Mouse (Mus musculus) retina, adult 2 months (tissue): ENCODE measurements around the gene Tktl2.
A peak's percentile ranks its signal among the peaks of the same experiment; 100 is the strongest.

Experiments used
- DNase-seq: peaks from one replicate; pipeline ENCODE4 v3.0.0-alpha.2; 2012; ENCODE audit warnings: low read depth, low spot score

Gene Tktl2

GRCm38 (mm10) chr8:66511537-66511936 lies at the start of gene Tktl2:
Gene Tktl2, plus strand, starts transcription at chr8:66511756.
- DNase-seq, result no peak

GRCm38 (mm10) chr8:66469821-66470220 lies 41.7 kb upstream of the Tktl2 start:
- no peak for DNase-seq

- DNase-seq, result no peak
Observed at GRCm38 (mm10) chr8:66476880-66477279, 34.7 kb upstream of the Tktl2 start.

- DNase-seq, result peak; percentile 78
Observed at GRCm38 (mm10) chr8:66486084-66486763, 25.3 kb upstream of the Tktl2 start, which contains the start of gene Tma16. Gene Tma16, minus strand, starts transcription at chr8:66486530.

GRCm38 (mm10) chr8:66488556-66488955 lies 23.0 kb upstream of the Tktl2 start:
- DNase-seq, result no peak

- DNase-seq, result no peak
Observed at GRCm38 (mm10) chr8:66490624-66491023, 20.9 kb upstream of the Tktl2 start.

GRCm38 (mm10) chr8:66494496-66494895 lies 17.1 kb upstream of the Tktl2 start:
- DNase-seq, result no peak

GRCm38 (mm10) chr8:66495726-66496125 lies 15.8 kb upstream of the Tktl2 start:
- DNase-seq, result peak; percentile 13

- peak; percentile 25 for DNase-seq
Observed at GRCm38 (mm10) chr8:66496998-66497577, 14.5 kb upstream of the Tktl2 start.

- no peak for DNase-seq
Observed at GRCm38 (mm10) chr8:66503381-66503780, 8.2 kb upstream of the Tktl2 start.

GRCm38 (mm10) chr8:66519149-66519548 lies 7.6 kb downstream of the Tktl2 start:
- no peak for DNase-seq

GRCm38 (mm10) chr8:66520576-66520975 lies 9.0 kb downstream of the Tktl2 start:
- no peak for DNase-seq

- DNase-seq, result no peak
Observed at GRCm38 (mm10) chr8:66550092-66550491, 38.5 kb downstream of the Tktl2 start.
